Mouse (Mus musculus) hindbrain, embryonic 14.5 days (tissue): ENCODE results near the gene Psma6. TPM values are rescaled to one million over a fixed set of nuclear protein-coding genes. Genes with fewer than 3 reads are reported as not detected.

ENCODE experiments used
- ATAC-seq: fragments of 200-750 bp; cut with Nextera tagmentation; 2 replicates; pipeline ENCODE4 v1.8.0; 2017; ENCODE audit warnings: moderate number of reproducible peaks, mild to moderate bottlenecking, moderate TSS enrichment, moderate library complexity; ENCODE audit not compliant: low FRiP score
- DNase-seq: peaks from one replicate; pipeline ENCODE4 v3.0.0-alpha.2; 2015; ENCODE audit warnings: low spot score
- H3K27ac ChIP-seq: fragments of 300-500 bp; sonication (generic); 2 replicates; pipeline ENCODE4 v1.5.1; 2014; ENCODE audit warnings: mild to moderate bottlenecking, moderate library complexity
- H3K27me3 ChIP-seq: fragments of 300-500 bp; sonication (generic); 2 replicates; pipeline ENCODE4 v1.6.1; 2014; ENCODE audit warnings: mild to moderate bottlenecking, low read length, mixed read lengths; ENCODE audit not compliant: control insufficient read depth, insufficient read depth
- H3K36me3 ChIP-seq: fragments of 300-500 bp; sonication (generic); replicated peaks from 2 replicates; pipeline ENCODE4 v1.6.1; 2014; ENCODE audit not compliant: control insufficient read depth, insufficient read depth
- H3K4me1 ChIP-seq: fragments of 300-500 bp; sonication (generic); replicated peaks from 2 replicates; pipeline ENCODE4 v1.6.1; 2014; ENCODE audit warnings: antibody characterized with exemption, low read length, mixed read lengths; ENCODE audit not compliant: control insufficient read depth, insufficient read depth
- H3K4me2 ChIP-seq: fragments of 300-500 bp; sonication (generic); replicated peaks from 2 replicates; pipeline ENCODE4 v1.6.1; 2014; ENCODE audit warnings: mild to moderate bottlenecking, moderate library complexity
- H3K4me3 ChIP-seq: fragments of 300-500 bp; sonication (generic); replicated peaks from 2 replicates; pipeline ENCODE4 v1.5.1; 2014; ENCODE audit warnings: mild to moderate bottlenecking, low read length
- H3K9ac ChIP-seq: fragments of 300-500 bp; sonication (generic); 2 replicates; pipeline ENCODE4 v1.6.1; 2014
- H3K9me3 ChIP-seq: fragments of 300-500 bp; sonication (generic); 2 replicates; pipeline ENCODE4 v1.6.1; 2016; ENCODE audit warnings: low read length; ENCODE audit not compliant: control insufficient read depth
- WGBS: fragments of 180-500 bp; shearing (Covaris S2); extraction: QIAGEN DNeasy Blood & Tissue Kit; methylation state at CpG from one replicate; pipeline ENCODE4 v1.1.7; 2014; 5-methylcytosine and 5-hydroxymethylcytosine counted together
- polyA plus RNA-seq: library from polyadenylated mRNA; unstranded; fragments of >200 nt; fragmentation: Nextera tagmentation; extraction: Ambion mirVana; gene quantifications from 2 replicates; pipeline ENCODE4 v1.2.1, GENCODE M21; 2014

The Psma6 gene
- polyA plus RNA-seq, 1 experiment from 2014 or later, result 442 TPM

GRCm38 (mm10) chr12:55432920-55433284, 48.9 kb downstream of the Psma6 start:
- H3K9ac ChIP-seq, result no peak overlapping the region
- ATAC-seq, result no peak
- WGBS, result 95% methylated on average over 8 of the region's 8 CpGs

GRCm38 (mm10) chr12:55433802-55434435, 49.9 kb downstream of the Psma6 start:
- Histone ChIP-seq H3K4me3 (no peak overlapping the region), H3K9me3 (no peaks in the 10 kb centered on the region), H3K36me3 (no peaks in the 10 kb centered on the region), H3K4me2 (no peak overlapping the region), H3K9ac (no peak overlapping the region), H3K4me1 (peaks cover 14% of the 10 kb centered on the region), H3K27ac (no peak overlapping the region), H3K27me3 (no peaks in the 10 kb centered on the region)
- 36% methylated on average over 8 of the region's 8 CpGs for WGBS
- ATAC-seq (no peak), DNase-seq (no peak)

More at GRCm38 (mm10) chr12:55432920-55433284, 48.9 kb downstream of the Psma6 start:
- H3K27ac ChIP-seq, result no peak overlapping the region
- H3K4me1 ChIP-seq, result peaks cover 4% of the 10 kb centered on the region; the same call in 1 of the 2 replicates
- DNase-seq, result no peak
- no peaks in the 10 kb centered on the region for H3K9me3 ChIP-seq
- H3K4me3 ChIP-seq, result no peak overlapping the region
- no peaks in the 10 kb centered on the region for H3K36me3 ChIP-seq
- no peaks in the 10 kb centered on the region for H3K27me3 ChIP-seq
- H3K4me2 ChIP-seq, result no peak overlapping the region

- H3K27ac ChIP-seq, result no peak overlapping the region
- 71% methylated on average over 1 of the region's 1 CpGs for WGBS
- H3K4me3 ChIP-seq, result no peak overlapping the region
- no peaks in the 10 kb centered on the region for H3K9me3 ChIP-seq
- H3K4me2 ChIP-seq, result no peak overlapping the region
- ATAC-seq (no peak), DNase-seq (no peak)
- no peaks in the 10 kb centered on the region for H3K27me3 ChIP-seq
- H3K4me1 ChIP-seq, result peaks cover 16% of the 10 kb centered on the region
- no peaks in the 10 kb centered on the region for H3K36me3 ChIP-seq
- no peak overlapping the region for H3K9ac ChIP-seq
These were observed 51.1 kb downstream of the Psma6 start for GRCm38 (mm10) chr12:55435080-55435479.

GRCm38 (mm10) chr12:55437122-55437826, 53.3 kb downstream of the Psma6 start:
- Histone ChIP-seq H3K9me3 (no peaks in the 10 kb centered on the region), H3K9ac (no peak overlapping the region), H3K4me3 (no peak overlapping the region), H3K4me2 (no peak overlapping the region), H3K27me3 (no peaks in the 10 kb centered on the region), H3K27ac (no peak overlapping the region), H3K36me3 (no peaks in the 10 kb centered on the region), H3K4me1 (peaks cover 16% of the 10 kb centered on the region)
- DNase-seq, result no peak
- ATAC-seq, result no peak
- WGBS, result 81% methylated on average over 13 of the region's 13 CpGs

- no peaks in the 10 kb centered on the region for H3K9me3 ChIP-seq
- no peaks in the 10 kb centered on the region for H3K27me3 ChIP-seq
- H3K36me3 ChIP-seq, result no peaks in the 10 kb centered on the region
- H3K4me2 ChIP-seq, result peak overlapping the region; percentile 31; the same call in 1 of the 2 replicates
- WGBS, result 64% methylated on average over 10 of the region's 10 CpGs
- peaks cover 16% of the 10 kb centered on the region for H3K4me1 ChIP-seq
- ATAC-seq (no peak), DNase-seq (no peak)
- H3K27ac ChIP-seq, result peak overlapping the region; percentile 68; the same call in 1 of the 2 replicates
- H3K4me3 ChIP-seq, result no peak overlapping the region
- peak overlapping the region; percentile 45 for H3K9ac ChIP-seq
These were observed 54.0 kb downstream of the Psma6 start for GRCm38 (mm10) chr12:55438058-55438457.

- Histone ChIP-seq H3K9ac (peak overlapping the region; percentile 45), H3K9me3 (no peaks in the 10 kb centered on the region)
- 3% methylated on average over 11 of the region's 11 CpGs for WGBS
These were observed 54.7 kb downstream of the Psma6 start for GRCm38 (mm10) chr12:55438611-55439137.

GRCm38 (mm10) chr12:55440416-55440815, 56.4 kb downstream of the Psma6 start:
- H3K27me3 ChIP-seq, result no peaks in the 10 kb centered on the region
- H3K36me3 ChIP-seq, result no peaks in the 10 kb centered on the region
- no peak for ATAC-seq
- no peaks in the 10 kb centered on the region for H3K9me3 ChIP-seq
- H3K4me2 ChIP-seq, result no peak overlapping the region
- WGBS, result 81% methylated on average over 5 of the region's 5 CpGs
- H3K9ac ChIP-seq, result no peak overlapping the region
- peaks cover 16% of the 10 kb centered on the region for H3K4me1 ChIP-seq
- H3K4me3 ChIP-seq, result no peak overlapping the region
- DNase-seq, result no peak
- H3K27ac ChIP-seq, result no peak overlapping the region

More at GRCm38 (mm10) chr12:55438611-55439137, 54.7 kb downstream of the Psma6 start:
- Histone ChIP-seq H3K36me3 (no peaks in the 10 kb centered on the region), H3K27ac (peak overlapping the region; percentile 68), H3K4me1 (peaks cover 16% of the 10 kb centered on the region), H3K4me2 (peak overlapping the region; percentile 31), H3K27me3 (no peaks in the 10 kb centered on the region), H3K4me3 (no peak overlapping the region)
- DNase-seq, result peak; percentile 30
- peak; percentile 42 for ATAC-seq

- no peak overlapping the region for H3K4me2 ChIP-seq
- H3K36me3 ChIP-seq, result no peaks in the 10 kb centered on the region
- H3K9ac ChIP-seq, result no peak overlapping the region
- H3K9me3 ChIP-seq, result no peaks in the 10 kb centered on the region
- DNase-seq (no peak), ATAC-seq (no peak)
- H3K27ac ChIP-seq, result no peak overlapping the region
- WGBS, result 93% methylated on average over 1 of the region's 1 CpGs
- H3K4me3 ChIP-seq, result no peak overlapping the region
- no peaks in the 10 kb centered on the region for H3K27me3 ChIP-seq
- H3K4me1 ChIP-seq, result peaks cover 26% of the 10 kb centered on the region
These were observed 58.2 kb downstream of the Psma6 start for GRCm38 (mm10) chr12:55442245-55442644.
